ENCODE assay signal across 8 mouse cellular contexts in genomic region chr4:155251147-155251546, GRCm38 (mm10). TPM values are rescaled to one million over a fixed set of nuclear protein-coding genes. Genes with fewer than 3 reads are reported as not detected.
A peak's percentile ranks its signal among the peaks of the same experiment; 100 is the strongest.
DNase-seq lines count a peak whose midpoint lies in the region; ATAC-seq and TF ChIP-seq lines count a peak whose summit lies in the region.

No protein-coding gene starts in this region.

- H3K27me3 ChIP-seq in heart, embryonic 11.5 days (ENCODE audit: control insufficient read depth, insufficient read depth, low read length): no peaks in the 10 kb centered on the region
- no peaks in the 10 kb centered on the region for H3K27me3 ChIP-seq in ES-Bruce4 (ENCODE audit: control insufficient read depth, insufficient read depth, low read length, poor library complexity, severe bottlenecking)
- H3K27me3 ChIP-seq in forebrain, embryonic 15.5 days: no peaks in the 10 kb centered on the region
- H3K27me3 ChIP-seq in liver, embryonic 15.5 days: no peaks in the 10 kb centered on the region

- H3K27ac ChIP-seq in heart, embryonic 11.5 days (ENCODE audit: low read depth, low read length): no peak overlapping the region
- no peak overlapping the region for H3K27ac ChIP-seq in ES-Bruce4 (ENCODE audit: insufficient read depth, low read length)
- H3K27ac ChIP-seq in forebrain, embryonic 15.5 days (replicated peaks): peak overlapping the region; percentile 99
- no peak overlapping the region for H3K27ac ChIP-seq in liver, embryonic 15.5 days (replicated peaks)

- no peak for DNase-seq in heart, postnatal 10 days
- DNase-seq in right cerebral cortex, postnatal 10 days (ENCODE audit: low spot score in 2 of 2): no peak
- no peak for DNase-seq in adrenal gland, adult 18-20 months (ENCODE audit: low spot score in 2 of 2)
- DNase-seq in left cerebral cortex, postnatal 25 days (ENCODE audit: low spot score in 2 of 2): no peak

- intact Hi-C loops in heart, postnatal 10 days (cut with DNase I): loop anchor here (5.0 kb wide), 1 partner anchor 56 kb away; no protein-coding TSS in a partner anchor
- intact Hi-C loops in left cerebral cortex, postnatal 25 days (cut with DNase I): no loop called here

- no peak for TF ChIP-seq CTCF in ES-Bruce4 (IDR thresholded peaks at IDR 0.05; ENCODE audit: low read depth, low read length)

- H3K4me2 ChIP-seq in heart, embryonic 11.5 days: peak overlapping the region; percentile 97
- H3K4me2 ChIP-seq in forebrain, embryonic 15.5 days (replicated peaks): peak overlapping the region; percentile 83
- H3K4me2 ChIP-seq in liver, embryonic 15.5 days: peak overlapping the region; percentile 93

- ATAC-seq in heart, embryonic 11.5 days (replicated peaks; ENCODE audit: insufficient number of reproducible peaks, low FRiP score, low TSS enrichment): no peak
- ATAC-seq in forebrain, embryonic 15.5 days (replicated peaks): no peak
- no peak for ATAC-seq in liver, embryonic 15.5 days (ENCODE audit: insufficient read depth)

- H3K4me1 ChIP-seq in heart, embryonic 11.5 days (ENCODE audit: control insufficient read depth, insufficient read depth, low read length): peaks cover 11% of the 10 kb centered on the region
- no peaks in the 10 kb centered on the region for H3K4me1 ChIP-seq in ES-Bruce4 (ENCODE audit: control insufficient read depth, insufficient read depth, low read length)
- peaks cover 49% of the 10 kb centered on the region for H3K4me1 ChIP-seq in forebrain, embryonic 15.5 days
- H3K4me1 ChIP-seq in liver, embryonic 15.5 days (replicated peaks): peaks cover 22% of the 10 kb centered on the region

- TF ChIP-seq EP300 in ES-Bruce4 (IDR thresholded peaks at IDR 0.05; ENCODE audit: insufficient read depth, low read depth, low read length): no peak

- WGBS in heart, embryonic 11.5 days (ENCODE audit: insufficient replicate concordance): 80% methylated on average over 3 of the region's 3 CpGs
- WGBS in forebrain, embryonic 15.5 days: 28% methylated on average over 3 of the region's 3 CpGs
- 71% methylated on average over 3 of the region's 3 CpGs for WGBS in liver, embryonic 15.5 days (ENCODE audit: insufficient replicate concordance)

- no peaks in the 10 kb centered on the region for H3K9me3 ChIP-seq in heart, embryonic 11.5 days (replicated peaks; ENCODE audit: control insufficient read depth, low read length)
- H3K9me3 ChIP-seq in ES-Bruce4 (replicated peaks; ENCODE audit: control insufficient read depth, insufficient read depth, low read length, poor library complexity, severe bottlenecking): no peaks in the 10 kb centered on the region
- H3K9me3 ChIP-seq in forebrain, embryonic 15.5 days: no peaks in the 10 kb centered on the region
- no peaks in the 10 kb centered on the region for H3K9me3 ChIP-seq in liver, embryonic 15.5 days (replicated peaks)

- H3K4me3 ChIP-seq in heart, embryonic 11.5 days (ENCODE audit: low read depth, low read length): peak overlapping the region; percentile 72
- H3K4me3 ChIP-seq in ES-Bruce4 (ENCODE audit: low read depth, low read length): no peak overlapping the region; the same call in 1 of the 2 replicates
- H3K4me3 ChIP-seq in forebrain, embryonic 15.5 days: peak overlapping the region; percentile 67
- peak overlapping the region; percentile 66; the same call in 1 of the 2 replicates for H3K4me3 ChIP-seq in liver, embryonic 15.5 days (replicated peaks)

- H3K9ac ChIP-seq in heart, embryonic 11.5 days (ENCODE audit: low read depth, low read length): no peak overlapping the region
- peak overlapping the region; percentile 84; the same call in 1 of the 2 replicates for H3K9ac ChIP-seq in ES-Bruce4 (ENCODE audit: low read depth, poor library complexity, severe bottlenecking)
- H3K9ac ChIP-seq in forebrain, embryonic 15.5 days (replicated peaks): peak overlapping the region; percentile 84
- no peak overlapping the region for H3K9ac ChIP-seq in liver, embryonic 15.5 days

- 0 out of 2 replicates have a peak, but pooled peaks cover 2% of the 10 kb centered on the region for H3K36me3 ChIP-seq in heart, embryonic 11.5 days (ENCODE audit: control insufficient read depth, insufficient read depth, low read length)
- H3K36me3 ChIP-seq in ES-Bruce4 (ENCODE audit: control insufficient read depth, insufficient read depth, low read length, poor library complexity, severe bottlenecking): no peaks in the 10 kb centered on the region
- no peaks in the 10 kb centered on the region; the same call in 1 of the 2 replicates for H3K36me3 ChIP-seq in forebrain, embryonic 15.5 days
- peaks cover 2% of the 10 kb centered on the region; the same call in 1 of the 2 replicates for H3K36me3 ChIP-seq in liver, embryonic 15.5 days (replicated peaks)

- TF ChIP-seq POLR2A in ES-Bruce4 (IDR thresholded peaks at IDR 0.05; ENCODE audit: insufficient read depth, low read length): no peak

RNA-seq across cellular contexts. Expression of gene Faap20, which starts 1.5 kb away (rescaled TPM):
- polyA plus RNA-seq in heart, embryonic 11.5 days (2014; fragmentation: Nextera tagmentation; extraction: Ambion mirVana): 64.9 and 66.8 TPM in 2 replicates
- total RNA-seq in heart, postnatal 10 days (2021): 10 to 100 TPM; 25.7 to 28.2 TPM
- 22.9 and 25.2 TPM in 2 replicates for polyA plus RNA-seq in ES-Bruce4 (2011; ENCODE audit: insufficient read depth, insufficient read length, low read depth, missing spikeins)
- 88.2 and 89.3 TPM in 2 replicates for polyA plus RNA-seq in forebrain, embryonic 15.5 days (2015; fragmentation: Nextera tagmentation; extraction: Ambion mirVana)
- 18.2 and 19.7 TPM in 2 replicates for polyA plus RNA-seq in liver, embryonic 15.5 days (2015; fragmentation: Nextera tagmentation; extraction: Ambion mirVana)
- total RNA-seq in adrenal gland, adult 18-20 months (2021): 10 to 100 TPM; 46.6 to 54.5 TPM
- 10 to 100 TPM; 24.2 to 27.3 TPM for total RNA-seq in left cerebral cortex, postnatal 25 days (2021)

RNA-seq across cellular contexts. Expression of gene Ski, which starts 28.8 kb away (rescaled TPM):
- 14.6 and 14.8 TPM in 2 replicates for polyA plus RNA-seq in heart, embryonic 11.5 days (2014; fragmentation: Nextera tagmentation; extraction: Ambion mirVana)
- 10 to 100 TPM; 89.2 to 89.6 TPM for total RNA-seq in heart, postnatal 10 days (2021)
- 63.5 and 67.2 TPM in 2 replicates for polyA plus RNA-seq in ES-Bruce4 (2011; ENCODE audit: insufficient read depth, insufficient read length, low read depth, missing spikeins)
- polyA plus RNA-seq in forebrain, embryonic 15.5 days (2015; fragmentation: Nextera tagmentation; extraction: Ambion mirVana): 14.3 TPM in 2 replicates
- polyA plus RNA-seq in liver, embryonic 15.5 days (2015; fragmentation: Nextera tagmentation; extraction: Ambion mirVana): 2.1 and 2.6 TPM in 2 replicates
- 10 to 100 TPM; 47.5 to 60.6 TPM for total RNA-seq in adrenal gland, adult 18-20 months (2021)
- total RNA-seq in left cerebral cortex, postnatal 25 days (2021): 100 to 1,000 TPM; 111 to 112 TPM

Comparison
In these comparisons a context has a peak if more than half of its experiments do, and no peak if none do; other contexts are left out.
1. H3K9ac ChIP-seq: peak in ES-Bruce4 (single experiment) and forebrain, embryonic 15.5 days (single experiment); none in heart, embryonic 11.5 days (single experiment) and liver, embryonic 15.5 days (single experiment).
2. Peak in every context shown above with its lines, with median percentiles within 50 percentile points of each other: H3K4me2 ChIP-seq.